Mouse (Mus musculus): ENCODE measurements around the gene Cela1.

DNA sequence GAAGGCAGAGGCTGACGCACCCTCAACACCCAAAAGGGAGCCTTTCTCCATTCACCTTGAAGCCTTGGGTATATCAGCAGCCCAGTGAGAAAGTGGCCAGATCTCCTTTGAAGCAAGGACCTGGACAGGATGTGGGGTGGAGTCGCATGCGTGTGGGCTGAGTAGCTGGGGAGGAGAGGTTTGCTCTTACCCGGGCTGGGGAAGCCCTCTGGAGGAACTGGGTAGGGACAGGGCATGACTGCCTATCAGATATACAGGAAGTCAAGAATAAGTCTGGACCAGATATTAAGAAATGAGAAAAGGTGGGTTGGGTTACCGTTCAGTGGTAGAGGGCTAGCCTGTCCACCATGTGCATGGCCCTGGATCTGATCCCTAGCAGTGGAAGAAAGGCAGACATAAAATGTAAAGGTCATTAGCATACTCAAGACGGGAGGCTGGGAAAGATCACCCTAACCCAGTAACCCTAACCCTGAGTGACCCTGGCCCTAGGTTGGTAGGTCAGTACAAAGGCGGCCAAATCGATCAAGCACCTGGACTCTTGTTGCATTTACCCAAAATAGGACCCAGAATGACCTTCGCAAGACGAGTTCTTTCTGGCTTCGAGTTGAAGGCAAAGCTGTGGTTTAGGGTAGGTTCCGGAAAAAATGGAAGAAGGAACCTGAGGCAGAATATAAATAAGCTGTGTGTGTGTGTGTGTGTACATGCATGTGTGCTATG is 56.1 kb downstream of the Cela1 start:
- TF ChIP-seq TAL1 (IDR thresholded peaks at IDR 0.05; ENCODE audit: low read length), result no peak
- TF ChIP-seq GATA1 (IDR thresholded peaks at IDR 0.05; ENCODE audit: low read length), result no peak
